Mouse (Mus musculus): ENCODE results near the gene Ppp1r8.

- TF ChIP-seq CTCF (conservative IDR thresholded peaks at IDR 0.05; ENCODE audit: low read length) (no peak), POU5F1 (IDR thresholded peaks at IDR 0.05; ENCODE audit: borderline replicate concordance, low read length) (no peak)
These were observed 36.3 kb downstream of the Ppp1r8 start for GRCm38 (mm10) chr4:132806620-132807191.

Data from E14TG2a.4 (cell line).